Mouse (Mus musculus) intestine, embryonic 15.5 days (tissue): ENCODE measurements around the gene Tmem170b. TPM values are rescaled to one million over a fixed set of nuclear protein-coding genes. Genes with fewer than 3 reads are reported as not detected.

Experiments used
- polyA plus RNA-seq: library from polyadenylated mRNA; unstranded; fragments of >200 nt; fragmentation: Nextera tagmentation; extraction: Ambion mirVana; gene quantifications from 2 replicates; pipeline ENCODE4 v1.2.1, GENCODE M21; 2015

Gene Tmem170b
- polyA plus RNA-seq, 1 experiment from 2014 or later = 11.0 TPM

Other genes starting within 250 kb of the Tmem170b start
- 38.4 and 41.4 TPM in 2 replicates for gene Nedd9, start 118.5 kb upstream of the Tmem170b start, polyA plus RNA-seq
- gene Adtrp, start 241.8 kb downstream of the Tmem170b start, polyA plus RNA-seq = 8.7 and 10.0 TPM in 2 replicates